Mouse (Mus musculus) splenic B cell, adult 2 months (primary cell): ENCODE data around the gene Ppil6.

ENCODE experiments used
- DNase-seq: peaks from one replicate; pipeline ENCODE4 v3.0.0-alpha.2; 2011; ENCODE audit warnings: low read depth, low spot score
- H3K27me3 ChIP-seq: 2 replicates; pipeline ENCODE4 v1.6.1; 2012; ENCODE audit warnings: mild to moderate bottlenecking, low read length, moderate library complexity, mixed read lengths; ENCODE audit not compliant: control insufficient read depth, poor library complexity, insufficient read depth, severe bottlenecking
- H3K36me3 ChIP-seq: 2 replicates; pipeline ENCODE4 v1.6.1; 2012; ENCODE audit warnings: mild to moderate bottlenecking, low read length, moderate library complexity, mixed read lengths; ENCODE audit not compliant: control insufficient read depth, poor library complexity, insufficient read depth, severe bottlenecking

Ppil6 gene

DNA sequence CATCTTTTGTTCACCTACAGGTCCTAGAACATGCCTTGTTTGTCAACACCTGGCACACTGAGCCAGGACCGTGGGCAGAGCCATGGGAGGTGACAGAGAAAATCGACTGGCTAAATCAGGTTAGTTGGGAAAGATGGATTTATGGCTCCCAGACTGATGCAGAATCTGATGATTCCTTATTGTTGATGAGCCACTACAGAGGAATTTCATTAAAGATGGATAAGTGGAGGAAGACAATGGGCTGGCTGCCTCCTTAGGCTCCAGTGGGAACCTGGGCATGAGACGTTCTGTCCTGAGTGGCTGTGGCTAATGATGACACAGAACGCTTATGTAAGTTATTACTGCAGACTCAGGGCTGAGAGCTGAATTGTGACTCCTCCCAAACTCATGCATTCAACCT is 63.5 kb downstream of the Ppil6 start:
- DNase-seq, result no peak
- no peaks in the 10 kb centered on the region for H3K36me3 ChIP-seq
- no peaks in the 10 kb centered on the region for H3K27me3 ChIP-seq

DNA sequence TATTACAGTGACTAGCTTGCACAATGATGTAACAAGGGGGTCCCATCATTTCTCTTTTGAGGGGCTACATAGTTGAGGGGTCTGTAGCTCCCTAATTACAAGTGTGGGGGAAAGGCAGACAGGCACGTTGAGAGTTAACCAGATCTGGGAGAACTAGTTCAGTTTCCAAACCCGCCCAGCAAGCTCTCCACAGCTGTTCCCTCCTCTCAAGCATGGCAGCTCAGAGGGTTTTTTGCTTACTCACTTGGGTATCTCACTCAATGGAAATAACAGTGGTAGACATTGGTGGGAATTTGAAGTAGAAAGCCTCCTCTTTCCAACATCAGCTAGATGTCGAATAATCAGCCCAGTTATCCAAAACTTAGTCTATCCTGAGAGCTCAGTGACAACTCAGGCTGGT is 64.8 kb downstream of the Ppil6 start:
- Histone ChIP-seq H3K27me3 (no peaks in the 10 kb centered on the region), H3K36me3 (no peaks in the 10 kb centered on the region)
- DNase-seq, result no peak

DNA sequence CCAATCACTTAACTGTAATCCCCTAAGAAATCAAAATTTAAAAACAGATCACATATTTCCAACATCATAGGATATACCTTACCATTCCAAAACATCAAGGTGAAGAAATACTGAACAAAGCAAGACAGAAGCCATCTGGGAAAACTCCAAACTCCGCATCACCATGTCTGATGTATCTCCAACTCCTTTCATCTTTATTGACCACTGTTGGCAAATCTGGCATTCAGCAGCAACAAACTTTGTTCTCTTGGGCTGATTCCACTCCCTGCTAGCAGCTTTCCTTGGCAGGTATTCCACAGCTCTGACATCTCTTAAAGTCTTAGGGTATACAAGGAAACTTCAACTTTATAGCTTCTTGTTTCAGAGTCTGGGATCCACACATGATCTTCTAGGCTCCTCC is 68.2 kb downstream of the Ppil6 start:
- H3K36me3 ChIP-seq, result no peaks in the 10 kb centered on the region
- DNase-seq, result no peak
- no peaks in the 10 kb centered on the region for H3K27me3 ChIP-seq

DNA sequence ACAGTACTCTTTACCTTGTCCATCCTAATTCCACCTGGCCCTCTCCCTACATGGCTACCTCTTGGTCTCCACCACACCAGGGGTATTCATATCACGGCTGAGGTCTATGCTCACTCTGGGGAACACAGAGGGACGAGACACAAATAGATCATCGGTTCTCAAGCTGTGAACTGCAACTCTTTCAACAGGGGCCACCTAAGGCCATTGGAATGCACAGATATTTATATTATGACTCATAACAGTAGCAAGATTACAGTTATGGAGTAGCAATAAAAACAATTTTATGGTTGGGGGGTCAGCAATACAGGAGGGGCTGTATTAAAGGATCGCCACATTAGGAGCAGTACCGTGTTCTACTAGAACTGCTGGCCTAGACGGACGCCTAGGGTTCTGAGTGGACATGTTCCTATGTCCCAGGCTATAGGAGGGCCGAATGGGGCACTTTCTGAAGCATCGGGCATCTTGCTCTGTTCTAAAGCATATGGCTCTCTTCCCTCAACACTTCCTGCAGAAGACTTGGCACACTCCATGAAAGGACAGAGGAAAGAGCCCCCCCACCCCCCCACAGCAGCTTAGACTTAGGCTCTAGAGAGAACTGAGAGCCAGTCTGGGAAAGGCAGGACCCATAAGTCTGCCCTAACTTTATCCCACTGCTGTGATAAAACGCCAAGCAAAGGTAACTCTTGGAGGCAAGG is 71.6 kb downstream of the Ppil6 start:
- DNase-seq, result no peak
- H3K36me3 ChIP-seq, result no peaks in the 10 kb centered on the region
- no peaks in the 10 kb centered on the region for H3K27me3 ChIP-seq
